Comparison of ENCODE assay signal across 8 mouse cellular contexts in the genomic region with DNA sequence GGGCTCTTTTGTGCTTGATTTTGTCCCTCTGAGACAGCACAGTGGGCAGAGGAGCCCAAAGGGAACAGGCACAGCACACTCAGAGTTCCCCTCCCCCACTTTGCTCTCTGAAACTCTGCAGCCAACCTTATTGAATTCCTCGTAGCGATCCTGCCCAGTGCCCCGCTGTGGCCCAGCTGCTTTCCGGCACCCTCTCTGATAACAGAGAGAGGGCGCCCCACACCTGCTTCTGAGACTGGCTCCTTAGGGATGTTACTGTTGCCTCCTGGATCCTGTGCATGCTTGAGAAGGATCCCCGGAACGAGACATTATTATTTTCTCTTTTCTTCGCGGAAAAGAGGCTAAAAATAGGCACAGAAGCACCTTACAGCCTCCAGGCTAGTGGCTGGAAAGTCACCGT.
DNase-seq lines count a peak whose midpoint lies in the region; ATAC-seq and TF ChIP-seq lines count a peak whose summit lies in the region.

No protein-coding gene starts in this region.

- peak overlapping the region; percentile 81 for H3K4me2 ChIP-seq in embryonic facial prominence, embryonic 13.5 days
- H3K4me2 ChIP-seq in liver, embryonic 14.5 days (ENCODE audit: low read depth) = peak overlapping the region; percentile 55

- H3K4me3 ChIP-seq in embryonic facial prominence, embryonic 13.5 days = peak overlapping the region; percentile 45
- peak overlapping the region; percentile 25 to 40; a peak in 3 of 4 replicates for H3K4me3 ChIP-seq in liver, embryonic 14.5 days (ENCODE audit: insufficient read depth in 1 of 2, low read depth in 2 of 2, low read length in 2 of 2)
- H3K4me3 ChIP-seq in olfactory bulb, adult 2 months (ENCODE audit: insufficient read depth, low read depth, low read length) = peak overlapping the region; percentile 55

- peak overlapping the region; percentile 68 for H3K9ac ChIP-seq in embryonic facial prominence, embryonic 13.5 days
- H3K9ac ChIP-seq in liver, embryonic 14.5 days (replicated peaks) = no peak overlapping the region

- DNase-seq in ovary, postnatal 36 days (ENCODE audit: low spot score) = peak; percentile 37
- DNase-seq in ovary, adult 18-20 months (ENCODE audit: low spot score) = no peak
- DNase-seq in heart, postnatal 10 days = peak; percentile 20 to 38
- peak; percentile 57 to 73 for DNase-seq in kidney, postnatal 4 days
- no peak for DNase-seq in liver, embryonic 14.5 days (ENCODE audit: low read depth in 3 of 3, low spot score in 3 of 3)
- DNase-seq in T-cell, adult 2 months (ENCODE audit: low spot score) = no peak

- TF ChIP-seq CTCF in liver, embryonic 14.5 days (IDR thresholded peaks at IDR 0.05; ENCODE audit: low read depth) = 0 out of 2 replicates have a peak, but pooled peaks have one; percentile 41
- TF ChIP-seq CTCF in olfactory bulb, adult 2 months (IDR thresholded peaks at IDR 0.05; ENCODE audit: insufficient read depth, low read depth, low read length) = peak; percentile 44

- H3K4me1 ChIP-seq in embryonic facial prominence, embryonic 13.5 days = peaks cover 16% of the 10 kb centered on the region
- H3K4me1 ChIP-seq in liver, embryonic 14.5 days (replicated peaks; ENCODE audit: control insufficient read depth in 2 of 2, insufficient read depth in 2 of 2, low read length in 1 of 2) = peaks cover 0 to 7% of the 10 kb centered on the region in 2 experiments; a peak in 2 of 4 replicates
- H3K4me1 ChIP-seq in olfactory bulb, adult 2 months (ENCODE audit: control insufficient read depth, insufficient read depth, low read length) = peaks cover 6% of the 10 kb centered on the region; the same call in 1 of the 2 replicates

- H3K9me3 ChIP-seq in embryonic facial prominence, embryonic 13.5 days = no peaks in the 10 kb centered on the region
- no peaks in the 10 kb centered on the region for H3K9me3 ChIP-seq in liver, embryonic 14.5 days (ENCODE audit: control insufficient read depth, low read length)

- H3K36me3 ChIP-seq in embryonic facial prominence, embryonic 13.5 days = no peaks in the 10 kb centered on the region
- H3K36me3 ChIP-seq in liver, embryonic 14.5 days (replicated peaks; ENCODE audit: control insufficient read depth, insufficient read depth, low read depth) = no peaks in the 10 kb centered on the region

- no peak overlapping the region for H3K27ac ChIP-seq in embryonic facial prominence, embryonic 13.5 days
- H3K27ac ChIP-seq in liver, embryonic 14.5 days = no peak overlapping the region
- H3K27ac ChIP-seq in olfactory bulb, adult 2 months (ENCODE audit: insufficient read depth, low read depth, low read length) = peak overlapping the region; percentile 98

- TF ChIP-seq POLR2A in olfactory bulb, adult 2 months (IDR thresholded peaks at IDR 0.05; ENCODE audit: insufficient read depth, low read depth, low read length) = no peak

- intact Hi-C loops in heart, postnatal 10 days (cut with DNase I) = loop anchor here (5.0 kb wide), 5 partner anchors 135 to 1900 kb away; no protein-coding TSS in a partner anchor

- H3K27me3 ChIP-seq in embryonic facial prominence, embryonic 13.5 days = peaks cover 11% of the 10 kb centered on the region; the same call in 1 of the 2 replicates
- no peaks in the 10 kb centered on the region for H3K27me3 ChIP-seq in liver, embryonic 14.5 days (ENCODE audit: control insufficient read depth, insufficient read depth, low read length)

- no peak for TF ChIP-seq EP300 in liver, embryonic 14.5 days (IDR thresholded peaks at IDR 0.05; ENCODE audit: low read depth)

- WGBS in embryonic facial prominence, embryonic 13.5 days = 1% methylated on average over 10 of the region's 10 CpGs
- under 1% methylated on average over 10 of the region's 10 CpGs for WGBS in liver, embryonic 14.5 days (ENCODE audit: insufficient replicate concordance)
- under 1% methylated on average over 10 of the region's 10 CpGs for WGBS in olfactory bulb, adult 2 months

- no peak for ATAC-seq in embryonic facial prominence, embryonic 13.5 days (ENCODE audit: insufficient number of reproducible peaks, insufficient read depth, low FRiP score, low TSS enrichment, low read depth)
- no peak for ATAC-seq in liver, embryonic 14.5 days (ENCODE audit: insufficient read depth)

Comparison
In these comparisons a context has a peak if more than half of its experiments do, and no peak if none do; other contexts are left out.
1. DNase-seq: peak in ovary, postnatal 36 days (single experiment), heart, postnatal 10 days (2 of 2) and kidney, postnatal 4 days (2 of 2); none in ovary, adult 18-20 months (single experiment), liver, embryonic 14.5 days (0 of 3) and T-cell, adult 2 months (single experiment).
2. Peak in every context shown above with its lines, with median percentiles within 50 percentile points of each other: H3K4me3 ChIP-seq.